ENCODE assay signal across 8 mouse cellular contexts in the genomic region with DNA sequence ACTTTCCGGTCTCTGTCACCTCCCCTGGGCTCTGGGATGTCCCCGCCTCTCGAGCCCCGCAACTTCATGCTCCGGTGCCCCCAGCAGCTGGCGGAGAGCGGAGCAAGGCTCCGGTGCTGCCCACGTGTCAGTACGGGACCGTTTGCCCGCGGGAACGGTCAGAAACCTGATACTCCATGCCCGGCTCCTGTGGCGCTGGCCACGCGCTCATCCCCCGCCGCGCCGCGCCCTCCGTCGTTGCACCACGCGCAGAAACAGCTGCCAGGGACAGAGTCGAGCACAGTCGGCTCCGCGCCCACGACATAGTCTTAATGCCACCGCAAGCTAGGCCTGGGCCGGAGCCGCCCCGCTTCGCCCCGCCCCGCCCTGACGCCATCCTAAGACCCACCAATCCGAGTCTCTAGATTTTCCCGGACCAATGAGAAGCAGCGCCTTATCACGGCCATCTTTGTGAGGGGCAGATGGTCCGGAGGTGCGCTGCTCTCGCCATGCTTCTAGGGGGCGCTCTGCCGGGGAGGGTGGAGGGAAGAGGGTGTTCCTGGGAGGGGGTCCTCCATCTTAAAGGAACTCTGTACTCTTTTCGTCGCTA. TPM values are rescaled to one million over a fixed set of nuclear protein-coding genes. Genes with fewer than 3 reads are reported as not detected.
DNase-seq lines count a peak whose midpoint lies in the region; ATAC-seq lines count a peak whose summit lies in the region.

No protein-coding gene starts in this region.

- H3K36me3 ChIP-seq in hindbrain, embryonic 16.5 days (ENCODE audit: control insufficient read depth, insufficient read depth, low read length): no peaks in the 10 kb centered on the region
- no peaks in the 10 kb centered on the region for H3K36me3 ChIP-seq in macrophage (ENCODE audit: inconsistent target)

- peak overlapping the region; percentile 80 for H3K4me2 ChIP-seq in hindbrain, embryonic 16.5 days (ENCODE audit: low read length)

- H3K4me3 ChIP-seq in hindbrain, embryonic 16.5 days (ENCODE audit: low read length): peak overlapping the region; percentile 86
- H3K4me3 ChIP-seq in macrophage (ENCODE audit: inconsistent target): peak overlapping the region; percentile 52

- H3K4me1 ChIP-seq in hindbrain, embryonic 16.5 days (ENCODE audit: control insufficient read depth, insufficient read depth, low read depth, low read length): peaks cover 10% of the 10 kb centered on the region

- peak overlapping the region; percentile 81 for H3K27ac ChIP-seq in hindbrain, embryonic 16.5 days (ENCODE audit: low read depth, low read length)
- H3K27ac ChIP-seq in macrophage: peak overlapping the region; percentile 12; the same call in 1 of the 2 replicates

- ATAC-seq in hindbrain, embryonic 16.5 days: peak; percentile 99

- no peaks in the 10 kb centered on the region for H3K27me3 ChIP-seq in hindbrain, embryonic 16.5 days (replicated peaks; ENCODE audit: control insufficient read depth, insufficient read depth, low read length)

- H3K9ac ChIP-seq in hindbrain, embryonic 16.5 days (ENCODE audit: low read depth, low read length): peak overlapping the region; percentile 90

- H3K9me3 ChIP-seq in hindbrain, embryonic 16.5 days (ENCODE audit: control insufficient read depth, low read length): no peaks in the 10 kb centered on the region

- peak; percentile 99 for DNase-seq in R1 (ENCODE audit: low read depth, low spot score)
- peak; percentile 95 to 97 for DNase-seq in cerebellum, postnatal 25 days
- DNase-seq in frontal cortex, postnatal 36 days (ENCODE audit: low spot score in 2 of 2): peak; percentile 94
- DNase-seq in left cerebral cortex, adult 18-20 months (ENCODE audit: low spot score in 2 of 2): peak; percentile 94
- DNase-seq in right cerebral cortex, adult 18-20 months: peak; percentile 95
- peak; percentile 89 for DNase-seq in urinary bladder, postnatal 10 days (ENCODE audit: low spot score)

- under 1% methylated on average over 51 of the region's 51 CpGs for WGBS in hindbrain, embryonic 16.5 days
- WGBS in macrophage (ENCODE audit: missing documents): under 1% methylated on average over 51 of the region's 51 CpGs

- no peaks in the 10 kb centered on the region for H3K79me2 ChIP-seq in macrophage (ENCODE audit: inconsistent target)

RNA-seq across cellular contexts. Expression of a gene that starts 10.0 kb away (rescaled TPM):
- polyA plus RNA-seq in hindbrain, embryonic 16.5 days (2015; fragmentation: Nextera tagmentation; extraction: Ambion mirVana): 20.2 and 20.9 TPM in 2 replicates
- 1 to 10 TPM; 7.6 to 9.0 TPM for total RNA-seq in left cerebral cortex, adult 18-20 months (2021)
- 10 to 100 TPM in 17 of 26 experiments, 1 to 10 TPM in 9; 2.6 to 40.2 (median 13.5) TPM for total RNA-seq in macrophage (2018; cell fraction: chromatin; rRNA removed)
- 1 to 10 TPM; 1.3 to 5.0 (median 2.8) TPM for total RNA-seq in macrophage (2018; cell fraction: cytosol; rRNA removed)
- 10 to 100 TPM in 5 of 26 experiments, 1 to 10 TPM in 21; 1.8 to 30.5 (median 5.1) TPM for total RNA-seq in macrophage (2018; cell fraction: nucleus; rRNA removed)
- polyA plus RNA-seq in macrophage (2018): 2.8 to 10.3 TPM (median 3.5 TPM) in 3 replicates

RNA-seq across cellular contexts. Expression of a gene that starts 19.0 kb away (rescaled TPM):
- 63.6 and 69.4 TPM in 2 replicates for polyA plus RNA-seq in hindbrain, embryonic 16.5 days (2015; fragmentation: Nextera tagmentation; extraction: Ambion mirVana)
- total RNA-seq in left cerebral cortex, adult 18-20 months (2021): 100 to 1,000 TPM; 128 to 133 TPM
- 100 to 1,000 TPM; 323 to 569 (median 405) TPM for total RNA-seq in macrophage (2018; cell fraction: chromatin; rRNA removed)
- total RNA-seq in macrophage (2018; cell fraction: cytosol; rRNA removed): 100 to 1,000 TPM in 9 of 26 experiments, 10 to 100 TPM in 17; 69.8 to 132 (median 93.0) TPM
- 100 to 1,000 TPM; 186 to 465 (median 294) TPM for total RNA-seq in macrophage (2018; cell fraction: nucleus; rRNA removed)
- 99.2 to 144 TPM (median 121 TPM) in 3 replicates for polyA plus RNA-seq in macrophage (2018)

RNA-seq across cellular contexts. Expression of a gene that starts 26.9 kb away (rescaled TPM):
- 58.5 and 58.6 TPM in 2 replicates for polyA plus RNA-seq in hindbrain, embryonic 16.5 days (2015; fragmentation: Nextera tagmentation; extraction: Ambion mirVana)
- 10 to 100 TPM; 27.9 to 35.5 TPM for total RNA-seq in left cerebral cortex, adult 18-20 months (2021)
- 100 to 1,000 TPM in 4 of 26 experiments, 10 to 100 TPM in 22; 12.3 to 119 (median 36.5) TPM for total RNA-seq in macrophage (2018; cell fraction: chromatin; rRNA removed)
- total RNA-seq in macrophage (2018; cell fraction: cytosol; rRNA removed): 10 to 100 TPM in 9 of 26 experiments, 1 to 10 TPM in 17; 1.3 to 21.4 (median 5.9) TPM
- 10 to 100 TPM in 23 of 26 experiments, 1 to 10 TPM in 3; 4.8 to 46.5 (median 17.6) TPM for total RNA-seq in macrophage (2018; cell fraction: nucleus; rRNA removed)
- polyA plus RNA-seq in macrophage (2018): 9.3 to 12.5 TPM (median 9.9 TPM) in 3 replicates

RNA-seq across cellular contexts. Expression of a gene that starts 46.9 kb away (rescaled TPM):
- 2.6 and 3.4 TPM in 2 replicates for polyA plus RNA-seq in hindbrain, embryonic 16.5 days (2015; fragmentation: Nextera tagmentation; extraction: Ambion mirVana)
- 1 to 10 TPM; 2.2 to 2.8 TPM for total RNA-seq in left cerebral cortex, adult 18-20 months (2021)
- total RNA-seq in macrophage (2018; cell fraction: chromatin; rRNA removed): not detected
- not detected for total RNA-seq in macrophage (2018; cell fraction: cytosol; rRNA removed)
- not detected for total RNA-seq in macrophage (2018; cell fraction: nucleus; rRNA removed)
- polyA plus RNA-seq in macrophage (2018): not detected in 3 replicates

RNA-seq across cellular contexts. Expression of a gene that starts 47.5 kb away (rescaled TPM):
- 34.2 and 39.5 TPM in 2 replicates for polyA plus RNA-seq in hindbrain, embryonic 16.5 days (2015; fragmentation: Nextera tagmentation; extraction: Ambion mirVana)
- total RNA-seq in left cerebral cortex, adult 18-20 months (2021): 10 to 100 TPM; 18.4 to 19.9 TPM
- 10 to 100 TPM in 23 of 26 experiments, 1 to 10 TPM in 3; 8.2 to 69.9 (median 31.7) TPM for total RNA-seq in macrophage (2018; cell fraction: chromatin; rRNA removed)
- 10 to 100 TPM; 22.4 to 72.4 (median 40.7) TPM for total RNA-seq in macrophage (2018; cell fraction: cytosol; rRNA removed)
- total RNA-seq in macrophage (2018; cell fraction: nucleus; rRNA removed): 10 to 100 TPM; 17.2 to 81.3 (median 37.7) TPM
- polyA plus RNA-seq in macrophage (2018): 25.0 to 28.5 TPM (median 26.4 TPM) in 3 replicates

Comparison
In these comparisons a context has a peak if more than half of its experiments do, and no peak if none do; other contexts are left out.
1. Peak in every context shown above with its lines: DNase-seq, ATAC-seq, H3K4me3 ChIP-seq and H3K27ac ChIP-seq.